Mouse (Mus musculus) heart, adult 8-10 months (tissue): Measurements from ENCODE around the gene Slc13a2. TPM values are rescaled to one million over a fixed set of nuclear protein-coding genes. Genes with fewer than 3 reads are reported as not detected.

Source experiments
- DNase-seq: peaks from one replicate; pipeline ENCODE4 v3.0.0; 2022; ENCODE audit warnings: low spot score
- total RNA-seq, 4 experiments: library from RNA; stranded (reverse); gene quantifications; 2 replicates each; pipeline ENCODE4 v1.2.4; 2022

Slc13a2 gene
- total RNA-seq, 4 experiments from 2014 or later: not detected

GRCm38 (mm10) chr11:78354905-78355304 is 67.1 kb downstream of the Slc13a2 start:
- DNase-seq: no peak

DNA sequence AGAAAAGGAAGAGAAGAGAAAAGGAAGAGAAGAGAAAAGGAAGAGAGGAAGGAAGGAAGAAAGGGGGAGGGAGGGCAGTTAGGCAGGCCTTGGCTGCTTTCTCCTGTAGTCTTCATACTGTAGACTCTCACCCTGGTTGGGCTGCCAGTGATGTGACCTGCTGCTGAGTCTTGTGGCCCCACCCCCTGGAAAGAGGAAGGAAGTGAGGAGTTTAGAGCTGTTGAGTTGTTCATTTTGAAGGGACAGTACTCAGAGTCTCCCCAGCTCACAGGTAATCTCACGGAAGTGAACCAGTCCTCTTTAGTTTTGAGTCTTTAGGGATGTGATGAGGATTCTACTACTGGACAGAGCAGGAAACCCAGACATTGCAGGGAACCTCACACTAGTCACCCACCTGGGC is 68.9 kb downstream of the Slc13a2 start:
- no peak for DNase-seq

DNA sequence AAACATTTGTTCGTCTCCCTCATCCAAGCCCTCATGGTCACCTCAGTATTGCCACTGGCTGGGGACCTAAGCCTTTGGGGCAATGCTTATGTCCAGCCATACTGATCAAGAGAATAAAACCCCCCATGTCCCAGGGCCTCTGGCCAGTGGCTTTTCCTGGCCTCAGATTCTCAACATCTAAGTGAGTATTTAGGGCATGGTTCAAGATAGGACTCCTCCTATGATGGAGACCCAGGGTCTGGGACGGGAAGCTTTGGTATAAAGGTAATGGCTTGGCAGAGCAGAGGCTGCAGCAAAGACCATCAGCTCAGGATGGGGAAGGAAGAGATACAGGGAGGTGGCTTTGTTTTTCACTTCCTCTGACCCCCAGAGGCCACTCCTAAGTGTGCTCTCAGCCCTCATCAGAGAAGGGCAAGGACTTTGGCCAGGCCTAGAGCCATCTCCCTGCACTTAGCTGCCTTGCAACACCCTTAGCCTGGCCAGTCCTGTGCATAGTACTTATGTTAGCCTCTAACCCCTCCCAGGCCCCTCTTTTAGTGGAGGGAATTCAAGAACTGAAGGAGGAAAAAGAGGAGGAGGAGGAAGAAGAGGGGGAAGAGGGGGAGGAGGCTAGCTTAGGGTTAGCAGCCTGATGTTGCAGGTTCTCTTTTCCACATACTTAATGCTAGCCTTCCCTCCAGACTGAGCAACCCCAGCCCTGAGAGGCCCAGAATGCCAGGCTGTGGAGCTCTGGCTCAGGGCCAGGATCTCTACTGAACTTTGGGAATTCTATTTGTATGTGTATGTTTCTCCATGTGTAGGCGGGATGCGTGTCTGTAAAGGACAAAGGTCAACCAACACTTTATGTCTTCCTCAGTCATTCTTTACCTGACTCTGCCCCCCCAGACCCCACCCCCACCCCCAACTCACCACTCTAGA is 72.3 kb downstream of the Slc13a2 start:
- no peak for DNase-seq

DNA sequence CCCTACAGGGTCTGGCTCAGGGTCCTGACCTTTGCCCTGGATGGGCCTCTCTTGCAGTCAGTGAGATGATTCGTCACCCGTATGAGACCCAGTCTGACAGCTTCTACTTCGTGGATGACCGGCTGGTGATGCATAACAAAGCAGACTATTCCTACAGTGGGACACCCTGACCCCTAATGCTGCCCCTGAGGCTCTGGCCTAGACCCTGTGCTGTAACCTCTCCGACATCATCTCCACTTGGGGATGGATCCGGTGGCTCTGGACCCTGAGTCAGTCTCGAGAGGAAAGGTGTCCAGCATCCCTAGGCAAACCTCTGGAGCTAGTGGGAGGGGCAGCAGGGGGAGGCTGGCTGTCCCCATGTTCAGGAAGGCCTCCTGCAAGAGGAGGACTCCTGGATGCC is 73.5 kb downstream of the Slc13a2 start:
- no peak for DNase-seq

DNA sequence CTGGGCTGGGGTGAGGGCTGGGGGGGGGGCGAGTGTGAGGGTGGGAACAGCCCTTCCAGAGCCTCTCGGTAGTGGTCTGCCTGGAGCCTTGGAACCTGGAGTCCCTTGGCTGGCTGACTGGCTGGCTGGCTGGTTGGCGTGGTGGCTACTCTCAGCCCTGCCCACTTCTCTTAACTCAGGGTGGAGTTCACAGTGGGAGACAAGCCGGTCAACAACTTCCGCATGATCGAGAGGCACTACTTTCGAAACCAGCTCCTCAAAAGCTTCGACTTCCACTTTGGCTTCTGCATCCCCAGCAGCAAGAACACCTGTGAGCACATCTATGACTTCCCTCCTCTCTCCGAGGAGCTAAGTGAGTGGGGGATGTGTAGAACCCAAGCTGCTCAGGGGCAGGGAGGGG is 74.1 kb downstream of the Slc13a2 start:
- no peak for DNase-seq

Other genes with a start within 250 kb of the Slc13a2 start
- gene Nek8, start 245.5 kb downstream of the Slc13a2 start, total RNA-seq: 1 to 10 TPM; 2.0 to 3.2 (median 2.3) TPM
- 1 to 10 TPM; 2.9 to 7.1 (median 5.0) TPM for gene Tlcd1, start 245.5 kb downstream of the Slc13a2 start, total RNA-seq
- gene Rpl23a, start 238.6 kb downstream of the Slc13a2 start, total RNA-seq: 100 to 1,000 TPM; 760 to 870 (median 833) TPM
- 1 to 10 TPM; 6.8 to 8.7 (median 8.1) TPM for gene Rab34, start 233.8 kb downstream of the Slc13a2 start, total RNA-seq
- 1 to 10 TPM in 2 of 4 experiments, under 1 TPM in 2; 0.62 to 1.6 (median 0.98) TPM for gene Proca1, start 228.8 kb downstream of the Slc13a2 start, total RNA-seq
- 10 to 100 TPM; 49.8 to 58.7 (median 53.6) TPM for gene Sdf2, start 176.5 kb downstream of the Slc13a2 start, total RNA-seq
- gene Supt6, start 176.2 kb downstream of the Slc13a2 start, total RNA-seq: 10 to 100 TPM; 32.6 to 33.8 (median 32.7) TPM
- gene 2610507B11Rik, start 160.5 kb downstream of the Slc13a2 start, total RNA-seq: 100 to 1,000 TPM; 201 to 242 (median 210) TPM
- gene BC030499, start 131.4 kb downstream of the Slc13a2 start, total RNA-seq: 1 to 10 TPM in 1 of 4 experiments, under 1 TPM in 3; 0.38 to 1.3 (median 0.61) TPM
- gene Spag5, start 120.7 kb downstream of the Slc13a2 start, total RNA-seq: under 1 TPM; 0.31 to 0.57 (median 0.46) TPM
- gene Aldoc, start 99.2 kb downstream of the Slc13a2 start, total RNA-seq: 1 to 10 TPM in 3 of 4 experiments, under 1 TPM in 1; 0.75 to 1.8 (median 1.3) TPM
- 10 to 100 TPM; 24.6 to 27.1 (median 25.1) TPM for gene Pigs, start 93.8 kb downstream of the Slc13a2 start, total RNA-seq
- 1 to 10 TPM; 3.5 to 6.8 (median 4.8) TPM for gene Unc119, start 78.7 kb downstream of the Slc13a2 start, total RNA-seq
- gene Foxn1, start 35.7 kb downstream of the Slc13a2 start, total RNA-seq: not detected
- gene Slc46a1, start 43.5 kb upstream of the Slc13a2 start, total RNA-seq: 1 to 10 TPM; 1.4 to 3.3 (median 1.9) TPM
- under 1 TPM; 0.38 to 0.81 (median 0.48) TPM for gene Sarm1, start 75.5 kb upstream of the Slc13a2 start, total RNA-seq
- gene Vtn, start 76.9 kb upstream of the Slc13a2 start, total RNA-seq: 10 to 100 TPM; 14.3 to 19.1 (median 17.1) TPM
- gene Sebox, start 81.2 kb upstream of the Slc13a2 start, total RNA-seq: not detected
- 10 to 100 TPM; 11.2 to 12.9 (median 12.5) TPM for gene Tmem199, start 90.0 kb upstream of the Slc13a2 start, total RNA-seq
- 100 to 1,000 TPM; 141 to 157 (median 151) TPM for gene Poldip2, start 90.0 kb upstream of the Slc13a2 start, total RNA-seq
- 10 to 100 TPM; 33.8 to 41.8 (median 37.6) TPM for gene Tnfaip1, start 114.1 kb upstream of the Slc13a2 start, total RNA-seq
- 10 to 100 TPM; 30.3 to 36.6 (median 35.8) TPM for gene Ift20, start 114.1 kb upstream of the Slc13a2 start, total RNA-seq
- gene Tmem97, start 128.6 kb upstream of the Slc13a2 start, total RNA-seq: 1 to 10 TPM; 3.4 to 5.5 (median 4.3) TPM